Mouse (Mus musculus) olfactory bulb, adult 2 months (tissue): ENCODE data around the gene Pnkp. TPM values are rescaled to one million over a fixed set of nuclear protein-coding genes. Genes with fewer than 3 reads are reported as not detected.
A peak's percentile ranks its signal among the peaks of the same experiment; 100 is the strongest.

ENCODE experiments used
- H3K27ac ChIP-seq: fragments of 200-500 bp; 2 replicates; pipeline ENCODE4 v1.5.1; 2012; ENCODE audit warnings: low read depth, low read length; ENCODE audit not compliant: insufficient read depth
- H3K4me1 ChIP-seq: fragments of 200-500 bp; 2 replicates; pipeline ENCODE4 v1.6.1; 2012; ENCODE audit warnings: low read length; ENCODE audit not compliant: control insufficient read depth, insufficient read depth
- H3K4me3 ChIP-seq: fragments of 200-500 bp; 2 replicates; pipeline ENCODE4 v1.5.1; 2012; ENCODE audit warnings: mild to moderate bottlenecking, low read depth, low read length, moderate library complexity; ENCODE audit not compliant: insufficient read depth
- CTCF ChIP-seq: fragments of 200-500 bp; IDR thresholded peaks from 2 replicates; pipeline ENCODE4 v1.5.1; 2012; ENCODE audit warnings: low read depth, mild to moderate bottlenecking, low read length, moderate library complexity; ENCODE audit not compliant: insufficient read depth
- POLR2A ChIP-seq: fragments of 200-500 bp; IDR thresholded peaks from 2 replicates; pipeline ENCODE4 v1.6.1; 2012; ENCODE audit warnings: mild to moderate bottlenecking, low read depth, low read length, moderate library complexity; ENCODE audit not compliant: insufficient read depth
- WGBS: fragments of 180-500 bp; shearing (Covaris S2); methylation state at CpG from one replicate; pipeline ENCODE4 v1.1.7; 2018; 5-methylcytosine and 5-hydroxymethylcytosine counted together
- polyA plus RNA-seq: library from polyadenylated mRNA; stranded (reverse); fragments of >200 nt; gene quantifications from 2 replicates; pipeline ENCODE4 v1.2.4, GENCODE M21; 2012; ENCODE audit warnings: low replicate concordance; ENCODE audit not compliant: missing spikeins, insufficient read depth, insufficient read length

Gene Pnkp
- polyA plus RNA-seq, 1 experiment, result not detected

GRCm38 (mm10) chr7:44838073-44838472 is 18.9 kb upstream of the Pnkp start:
- Histone ChIP-seq H3K27ac (no peak overlapping the region), H3K4me1 (peaks cover 15% of the 10 kb centered on the region; the same call in 1 of the 2 replicates), H3K4me3 (no peak overlapping the region)
- 87% methylated on average over 6 of the region's 6 CpGs for WGBS
- TF ChIP-seq POLR2A (no peak), CTCF (no peak)

GRCm38 (mm10) chr7:44839171-44839490 is 17.8 kb upstream of the Pnkp start:
- Histone ChIP-seq H3K4me1 (peaks cover 15% of the 10 kb centered on the region; the same call in 1 of the 2 replicates), H3K4me3 (no peak overlapping the region), H3K27ac (no peak overlapping the region)
- TF ChIP-seq POLR2A, result no peak
- TF ChIP-seq CTCF, result no peak
- WGBS, result 61% methylated on average over 11 of the region's 11 CpGs

- WGBS, result 20% methylated on average over 58 of the region's 58 CpGs
- Histone ChIP-seq H3K4me3 (no peak overlapping the region), H3K4me1 (peaks cover 15% of the 10 kb centered on the region; the same call in 1 of the 2 replicates), H3K27ac (no peak overlapping the region)
- TF ChIP-seq POLR2A, result no peak
- TF ChIP-seq CTCF, result no peak
Observed at GRCm38 (mm10) chr7:44839491-44840191, 17.3 kb upstream of the Pnkp start.

DNA sequence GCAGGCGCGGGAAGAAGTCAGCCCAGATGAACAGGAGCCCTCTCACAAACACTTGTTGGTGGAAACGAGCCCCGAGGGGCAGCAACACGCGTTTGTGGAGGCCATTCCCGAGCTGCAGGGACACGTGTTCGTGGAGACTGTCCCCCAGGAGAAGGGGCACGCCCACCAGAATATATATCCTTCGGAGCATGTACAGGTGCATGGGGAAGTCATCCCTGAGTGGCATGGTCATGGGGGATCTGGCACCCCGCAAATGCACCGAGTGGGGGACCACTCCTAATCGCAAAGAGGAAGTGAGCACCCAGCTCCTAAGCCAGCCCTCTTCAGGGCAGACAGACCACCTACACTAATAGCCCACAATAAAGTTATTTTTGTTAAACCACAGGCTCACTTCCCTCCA is 16.5 kb upstream of the Pnkp start:
- WGBS, result 70% methylated on average over 14 of the region's 14 CpGs
- Histone ChIP-seq H3K4me1 (peaks cover 15% of the 10 kb centered on the region; the same call in 1 of the 2 replicates), H3K27ac (no peak overlapping the region), H3K4me3 (no peak overlapping the region)
- TF ChIP-seq POLR2A (no peak), CTCF (no peak)

DNA sequence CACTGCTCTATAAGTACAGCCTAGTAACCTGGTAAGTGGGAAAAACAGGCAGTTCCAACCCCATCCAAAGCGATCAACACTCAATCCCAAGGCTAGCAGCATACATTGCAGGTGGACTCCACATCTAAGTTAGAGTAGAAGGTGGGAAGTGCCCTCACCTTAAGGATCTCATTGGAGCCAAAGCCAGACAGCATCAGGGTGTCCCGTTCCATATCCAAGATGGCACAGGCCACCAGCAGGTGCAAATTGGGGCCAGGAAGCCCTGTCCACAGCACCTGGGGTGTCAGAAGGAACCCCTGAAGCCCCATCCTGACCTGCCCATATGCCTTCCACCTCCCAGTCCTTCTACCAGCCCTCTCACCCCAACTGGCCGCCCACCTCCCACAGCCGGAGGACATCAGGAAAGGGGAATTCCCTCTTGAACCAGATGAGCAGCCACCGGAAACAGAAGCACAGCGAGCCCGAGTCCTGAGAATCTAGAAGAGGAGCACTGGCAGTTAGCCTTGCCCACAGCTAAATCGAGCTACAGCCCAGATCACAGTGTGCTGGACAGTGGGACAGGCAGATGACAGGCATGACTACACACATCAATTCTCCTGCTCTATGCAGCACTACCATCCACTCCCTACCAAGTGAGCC is 15.0 kb upstream of the Pnkp start:
- peaks cover 15% of the 10 kb centered on the region; the same call in 1 of the 2 replicates for H3K4me1 ChIP-seq
- 95% methylated on average over 8 of the region's 8 CpGs for WGBS
- H3K4me3 ChIP-seq, result no peak overlapping the region
- TF ChIP-seq POLR2A, result no peak
- TF ChIP-seq CTCF, result no peak
- H3K27ac ChIP-seq, result no peak overlapping the region

DNA sequence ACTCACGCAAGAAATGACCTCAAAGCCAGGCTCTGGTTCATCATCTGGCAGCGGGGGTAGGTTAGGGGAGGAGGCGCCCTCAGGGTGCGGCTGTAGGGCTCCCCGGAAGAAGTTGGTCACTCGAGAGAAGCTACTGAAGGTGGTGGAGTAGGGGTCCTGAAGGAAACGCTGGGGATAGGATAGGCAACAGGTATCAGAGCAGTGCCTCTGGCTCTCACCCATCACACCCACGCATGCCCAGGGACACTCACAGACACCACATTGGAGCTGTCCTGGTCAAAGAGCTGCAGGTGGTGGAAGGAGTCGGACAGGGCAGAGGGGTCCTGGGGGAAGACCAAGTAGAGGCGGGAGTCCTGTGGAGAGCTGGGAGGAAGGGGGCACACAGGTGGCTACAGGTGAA is 11.9 kb upstream of the Pnkp start:
- Histone ChIP-seq H3K27ac (no peak overlapping the region), H3K4me1 (peaks cover 12% of the 10 kb centered on the region; the same call in 1 of the 2 replicates), H3K4me3 (no peak overlapping the region)
- no peak for TF ChIP-seq POLR2A
- TF ChIP-seq CTCF, result no peak
- WGBS, result 91% methylated on average over 10 of the region's 10 CpGs

- H3K4me1 ChIP-seq, result peaks cover 19% of the 10 kb centered on the region
- no peak overlapping the region for H3K27ac ChIP-seq
- whole genome bisulfite sequencing, result 85% methylated on average over 7 of the region's 7 CpGs
- TF ChIP-seq POLR2A (no peak), CTCF (no peak)
- no peak overlapping the region for H3K4me3 ChIP-seq
Observed at GRCm38 (mm10) chr7:44846804-44847203, 10.1 kb upstream of the Pnkp start.

GRCm38 (mm10) chr7:44847772-44848171 is 9.2 kb upstream of the Pnkp start:
- Histone ChIP-seq H3K4me1 (peaks cover 25% of the 10 kb centered on the region), H3K27ac (no peak overlapping the region), H3K4me3 (peak overlapping the region; percentile 90)
- no peak for TF ChIP-seq CTCF
- no peak for TF ChIP-seq POLR2A
- WGBS, result 62% methylated on average over 5 of the region's 5 CpGs

GRCm38 (mm10) chr7:44848561-44849415 is 8.2 kb upstream of the Pnkp start, which contains the start of the genes Akt1s1 and Tbc1d17:
Akt1s1 (plus strand) TSS chr7:44848991.
Tbc1d17 (minus strand) TSS chr7:44849079.
- 0% methylated on average over 54 of the region's 54 CpGs for WGBS
- Histone ChIP-seq H3K27ac (peak within 1 kb of the TSS; percentile 99), H3K4me3 (peak within 1 kb of the TSS; percentile 90), H3K4me1 (peaks cover 30% of the 10 kb centered on the region)
- peak; percentile 45 for TF ChIP-seq POLR2A
- peak; percentile 4; the same call in 1 of the 2 replicates for TF ChIP-seq CTCF
